Mouse (Mus musculus): ENCODE measurements around the gene Pkig. TPM values are rescaled to one million over a fixed set of nuclear protein-coding genes. Genes with fewer than 3 reads are reported as not detected.

Pkig gene
- polyA plus RNA-seq, 1 experiment from 2014 or later, result 135 TPM

DNA sequence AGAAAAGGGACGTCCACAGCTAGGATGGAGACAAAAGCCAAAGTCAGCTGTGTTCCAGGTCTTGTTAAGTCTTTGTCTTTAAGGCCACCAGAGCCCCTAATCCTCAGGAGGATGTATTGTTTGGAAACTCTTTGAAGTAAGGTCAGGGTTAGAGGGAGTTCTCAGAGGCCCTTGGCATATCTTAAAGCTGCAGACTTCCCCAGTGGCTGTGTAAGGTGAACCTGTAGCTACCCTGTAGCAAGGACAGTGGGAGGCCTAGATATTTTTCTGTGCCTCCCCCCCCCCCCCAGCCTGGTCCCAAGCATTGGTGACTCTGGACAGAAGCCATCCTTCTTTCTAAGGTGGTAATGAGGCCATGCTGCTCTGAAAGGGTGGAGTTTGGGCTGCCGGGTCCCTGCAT is 38.6 kb downstream of the Pkig start:
- Histone ChIP-seq H3K27me3 (no peaks in the 10 kb centered on the region), H3K4me1 (replicated peaks) (peaks cover 23% of the 10 kb centered on the region; the same call in 1 of the 2 replicates), H3K36me3 (no peaks in the 10 kb centered on the region), H3K9ac (replicated peaks) (no peak overlapping the region), H3K9me3 (no peaks in the 10 kb centered on the region), H3K27ac (no peak overlapping the region), H3K4me2 (no peak overlapping the region), H3K4me3 (replicated peaks) (no peak overlapping the region)
- 43% methylated on average over 2 of the region's 2 CpGs for WGBS
- no peak for ATAC-seq (ENCODE audit: insufficient number of reproducible peaks, insufficient read depth, low FRiP score, low TSS enrichment, low read depth)

DNA sequence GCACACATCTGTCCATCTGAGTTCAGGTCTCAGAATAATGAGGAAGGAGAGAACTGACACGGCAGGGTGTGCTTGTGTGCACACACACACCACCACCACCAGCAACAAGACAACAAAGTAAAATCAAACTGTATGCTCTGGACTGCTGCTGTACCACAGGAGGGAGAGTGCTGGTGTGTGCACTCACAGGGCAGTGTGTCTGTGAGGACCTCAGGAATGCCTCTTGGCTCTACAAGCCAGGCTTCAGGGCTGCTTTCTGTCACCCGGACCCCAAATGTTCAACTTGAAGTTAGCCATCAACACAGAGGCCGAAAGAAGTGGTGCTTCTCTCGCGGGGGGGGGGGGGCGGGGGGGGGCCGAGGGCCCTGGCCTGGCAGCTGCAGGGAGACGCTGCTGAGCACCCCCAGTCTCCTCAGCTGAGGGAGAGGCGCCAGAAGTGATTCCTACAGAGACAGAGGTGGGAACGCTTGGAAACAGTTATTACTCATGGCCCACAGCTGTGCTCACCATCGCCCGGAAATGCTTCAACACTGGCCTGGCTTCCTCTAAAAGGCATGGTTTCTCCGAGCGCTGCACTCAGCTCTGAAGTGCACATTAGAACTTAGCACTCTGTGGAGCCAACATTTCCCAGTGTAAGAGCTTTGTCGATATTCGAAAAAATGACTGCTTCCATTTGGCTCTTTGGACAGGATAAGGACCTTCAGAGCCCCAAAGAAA is 39.7 kb downstream of the Pkig start:
- Histone ChIP-seq H3K4me1 (replicated peaks) (peaks cover 28% of the 10 kb centered on the region; the same call in 1 of the 2 replicates), H3K9me3 (no peaks in the 10 kb centered on the region), H3K27ac (peak overlapping the region; percentile 78), H3K4me2 (peak overlapping the region; percentile 24), H3K36me3 (no peaks in the 10 kb centered on the region), H3K4me3 (replicated peaks) (no peak overlapping the region), H3K27me3 (no peaks in the 10 kb centered on the region), H3K9ac (replicated peaks) (no peak overlapping the region)
- no peak for ATAC-seq (ENCODE audit: insufficient number of reproducible peaks, insufficient read depth, low FRiP score, low TSS enrichment, low read depth)
- WGBS, result 40% methylated on average over 16 of the region's 16 CpGs

DNA sequence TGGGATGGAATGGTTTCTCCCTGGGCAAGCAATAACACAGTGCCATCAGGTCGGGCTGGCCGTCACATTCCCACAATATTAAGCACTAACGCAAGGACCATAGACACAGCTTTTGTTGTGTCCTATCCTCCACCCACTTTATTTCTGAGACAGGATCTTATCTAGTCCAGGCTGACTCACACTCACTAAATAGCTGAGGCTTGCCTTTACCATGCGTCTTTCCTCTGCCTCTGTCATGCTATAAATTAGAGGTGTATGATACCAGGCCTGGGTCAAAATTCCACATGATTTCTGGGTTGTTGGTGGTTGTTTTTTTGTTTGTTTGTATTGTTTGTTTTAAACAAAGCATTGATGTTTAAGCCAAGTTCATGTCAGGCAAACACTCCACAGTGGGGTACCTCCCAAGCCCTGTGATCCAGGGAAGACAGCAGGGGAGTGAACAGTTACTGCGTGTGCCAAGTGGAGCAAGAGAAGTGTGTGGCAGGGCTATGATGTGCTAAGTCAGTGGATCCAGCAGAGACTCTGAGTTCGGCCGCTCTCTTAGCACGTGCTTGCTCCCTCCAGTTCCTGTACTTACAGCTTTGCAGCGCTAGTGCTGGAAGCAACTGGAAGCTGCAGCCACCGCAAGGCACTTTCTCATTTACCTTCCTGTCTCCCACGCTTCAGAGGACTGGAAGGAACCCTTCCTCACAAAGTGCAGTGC is 41.0 kb downstream of the Pkig start:
- Histone ChIP-seq H3K9me3 (no peaks in the 10 kb centered on the region), H3K9ac (replicated peaks) (no peak overlapping the region), H3K4me1 (replicated peaks) (peaks cover 17% of the 10 kb centered on the region; the same call in 1 of the 2 replicates), H3K27ac (no peak overlapping the region), H3K36me3 (no peaks in the 10 kb centered on the region), H3K27me3 (no peaks in the 10 kb centered on the region), H3K4me3 (replicated peaks) (no peak overlapping the region), H3K4me2 (no peak overlapping the region)
- 85% methylated on average over 11 of the region's 11 CpGs for WGBS
- no peak for ATAC-seq (ENCODE audit: insufficient number of reproducible peaks, insufficient read depth, low FRiP score, low TSS enrichment, low read depth)

DNA sequence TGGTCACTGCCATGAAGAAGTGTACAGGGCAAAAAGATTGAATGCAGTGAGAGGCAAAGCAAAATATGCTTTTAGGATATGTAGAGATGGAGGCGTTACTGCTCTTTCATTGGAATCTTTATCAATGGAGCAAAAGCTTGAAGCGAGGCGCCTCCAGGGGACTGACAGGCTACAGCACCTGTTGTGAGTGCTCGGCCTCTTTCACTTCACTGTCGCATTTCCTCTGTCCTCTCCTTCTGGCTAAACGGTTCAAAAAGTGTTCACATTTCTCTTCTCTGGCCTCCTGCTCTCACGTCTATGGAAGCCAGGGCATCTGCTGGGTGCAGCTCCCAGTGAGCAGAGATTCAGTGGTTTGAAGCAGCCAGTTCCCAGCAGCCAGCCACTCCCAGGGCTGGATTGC is 44.2 kb downstream of the Pkig start:
- 75% methylated on average over 7 of the region's 7 CpGs for WGBS
- Histone ChIP-seq H3K9me3 (no peaks in the 10 kb centered on the region), H3K27ac (peak overlapping the region; percentile 36; the same call in 1 of the 2 replicates)

DNA sequence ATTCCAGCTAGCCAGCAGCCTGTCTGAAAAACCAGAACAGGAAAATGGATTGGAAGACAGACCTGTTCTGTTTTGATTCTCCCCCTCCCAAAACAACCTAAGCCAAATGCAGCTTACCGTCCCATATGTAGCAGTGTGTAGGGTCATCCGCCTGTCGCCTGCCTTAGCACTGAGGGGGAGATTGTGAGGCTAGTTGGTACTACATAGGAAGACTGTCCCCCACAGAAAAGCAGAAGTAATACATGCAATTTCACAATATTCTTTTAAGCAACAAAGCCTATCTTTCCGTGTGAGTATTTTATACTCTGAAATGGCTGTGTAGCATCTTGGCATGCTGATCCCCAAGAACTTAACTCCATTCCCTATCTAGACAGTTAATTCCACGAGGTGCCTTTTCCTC is 44.7 kb downstream of the Pkig start:
- Histone ChIP-seq H3K36me3 (peaks cover 4% of the 10 kb centered on the region; the same call in 1 of the 2 replicates), H3K9me3 (no peaks in the 10 kb centered on the region), H3K4me3 (replicated peaks) (no peak overlapping the region), H3K9ac (replicated peaks) (no peak overlapping the region), H3K4me2 (no peak overlapping the region), H3K4me1 (replicated peaks) (0 out of 2 replicates have a peak, but pooled peaks cover 10% of the 10 kb centered on the region), H3K27me3 (no peaks in the 10 kb centered on the region), H3K27ac (0 out of 2 replicates have a peak overlapping the region, but pooled peaks have one; percentile 36)
- ATAC-seq (ENCODE audit: insufficient number of reproducible peaks, insufficient read depth, low FRiP score, low TSS enrichment, low read depth), result no peak
- WGBS, result 79% methylated on average over 5 of the region's 5 CpGs

More for the DNA sequence above, 44.2 kb downstream of the Pkig start:
- 0 out of 2 replicates have a peak, but pooled peaks cover 10% of the 10 kb centered on the region for H3K4me1 ChIP-seq (replicated peaks)
- no peak overlapping the region for H3K4me3 ChIP-seq (replicated peaks)
- peaks cover 4% of the 10 kb centered on the region; the same call in 1 of the 2 replicates for H3K36me3 ChIP-seq
- 0 out of 2 replicates have a peak overlapping the region, but pooled peaks have one; percentile 4 for H3K9ac ChIP-seq (replicated peaks)
- no peaks in the 10 kb centered on the region for H3K27me3 ChIP-seq
- no peak overlapping the region for H3K4me2 ChIP-seq
- ATAC-seq (ENCODE audit: insufficient number of reproducible peaks, insufficient read depth, low FRiP score, low TSS enrichment, low read depth), result no peak

DNA sequence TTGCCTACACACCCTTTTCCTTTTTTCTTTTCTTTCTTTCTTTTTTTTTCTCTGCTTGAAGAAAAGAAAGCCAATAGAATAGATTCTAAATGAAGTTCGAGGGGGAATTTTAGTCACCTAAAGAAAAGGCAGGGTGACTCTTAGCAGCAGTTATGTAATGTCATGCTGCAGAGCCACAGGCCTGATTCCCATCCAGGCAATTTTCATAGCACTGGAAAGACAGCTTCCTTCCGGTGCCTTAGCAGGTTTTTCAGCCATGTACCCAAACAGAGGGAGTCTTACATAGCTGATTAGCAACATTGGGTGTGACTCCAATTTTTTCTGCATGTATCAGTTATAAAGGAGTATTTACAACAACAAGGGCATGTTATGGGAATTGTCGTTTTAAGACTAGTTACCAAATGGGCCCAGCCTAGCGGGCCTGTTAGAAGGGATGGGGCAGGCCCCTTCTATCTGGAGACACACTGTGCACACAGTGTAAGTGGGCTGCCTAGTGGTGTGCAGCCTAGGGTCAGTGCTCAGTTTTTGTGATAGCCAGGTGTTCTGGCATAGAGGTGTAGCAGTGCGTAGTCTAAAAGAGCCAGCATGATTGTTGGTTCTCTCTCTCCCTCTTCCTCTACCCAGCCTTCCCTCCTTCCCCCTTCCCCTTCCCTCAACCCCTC is 45.5 kb downstream of the Pkig start:
- 0 out of 2 replicates have a peak, but pooled peaks cover 6% of the 10 kb centered on the region for H3K4me1 ChIP-seq (replicated peaks)
- H3K27me3 ChIP-seq, result no peaks in the 10 kb centered on the region
- H3K4me2 ChIP-seq, result no peak overlapping the region
- no peak overlapping the region for H3K9ac ChIP-seq (replicated peaks)
- no peak overlapping the region for H3K27ac ChIP-seq
- H3K4me3 ChIP-seq (replicated peaks), result no peak overlapping the region
- ATAC-seq (ENCODE audit: insufficient number of reproducible peaks, insufficient read depth, low FRiP score, low TSS enrichment, low read depth), result no peak
- H3K9me3 ChIP-seq, result no peaks in the 10 kb centered on the region
- peaks cover 4% of the 10 kb centered on the region; the same call in 1 of the 2 replicates for H3K36me3 ChIP-seq
- 86% methylated on average over 5 of the region's 5 CpGs for WGBS

DNA sequence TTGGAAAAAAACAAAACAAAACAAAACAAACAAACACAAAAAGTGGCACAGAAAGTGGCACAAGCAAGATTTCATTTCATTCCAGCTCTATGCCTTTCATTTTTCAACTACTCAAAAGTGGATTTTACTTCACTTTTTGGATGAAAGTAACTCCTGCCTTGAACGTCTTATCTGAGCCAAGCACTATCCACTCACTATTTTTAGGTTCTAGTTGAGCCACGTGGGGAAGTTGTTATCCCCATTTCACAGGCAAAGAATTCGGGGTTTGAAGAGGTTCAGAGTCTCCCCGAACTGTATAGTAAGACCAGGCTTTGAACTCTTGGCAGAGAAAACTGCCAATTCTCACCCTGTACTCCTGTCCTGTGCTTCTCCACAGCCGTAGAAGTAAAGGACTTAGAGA is 50.1 kb downstream of the Pkig start:
- Histone ChIP-seq H3K27me3 (no peaks in the 10 kb centered on the region), H3K9ac (replicated peaks) (no peak overlapping the region), H3K4me2 (no peak overlapping the region), H3K4me1 (replicated peaks) (no peaks in the 10 kb centered on the region), H3K4me3 (replicated peaks) (no peak overlapping the region), H3K36me3 (peaks cover 10% of the 10 kb centered on the region; the same call in 1 of the 2 replicates), H3K27ac (no peak overlapping the region), H3K9me3 (no peaks in the 10 kb centered on the region)
- 84% methylated on average over 5 of the region's 5 CpGs for WGBS
- no peak for ATAC-seq (ENCODE audit: insufficient number of reproducible peaks, insufficient read depth, low FRiP score, low TSS enrichment, low read depth)

DNA sequence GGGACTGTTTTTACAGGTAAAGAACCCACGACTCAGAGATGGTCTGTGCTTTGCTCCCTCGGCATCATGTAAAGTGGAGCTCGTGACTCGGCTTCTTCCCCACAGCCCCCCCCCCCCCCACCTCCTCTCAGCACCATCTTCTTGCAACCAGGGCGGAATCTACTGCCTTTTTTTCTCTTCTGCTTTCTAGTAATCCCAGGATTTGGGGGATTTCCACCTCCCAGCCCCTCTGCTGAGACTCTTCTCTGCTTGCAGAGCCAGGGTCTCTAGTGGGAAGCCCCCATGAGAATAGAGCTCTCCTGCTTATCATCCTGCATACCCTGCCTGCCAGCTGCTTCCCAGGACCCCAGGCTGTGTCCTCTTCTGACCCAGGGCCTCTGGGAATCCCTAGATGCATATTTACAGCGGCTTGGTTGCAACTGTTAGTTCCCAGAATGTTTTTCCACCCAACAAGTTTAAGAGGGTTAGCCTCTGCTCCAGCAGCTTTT is 50.6 kb downstream of the Pkig start:
- H3K9me3 ChIP-seq, result no peaks in the 10 kb centered on the region
- H3K9ac ChIP-seq (replicated peaks), result no peak overlapping the region
- 81% methylated on average over 6 of the region's 6 CpGs for WGBS
- no peaks in the 10 kb centered on the region for H3K4me1 ChIP-seq (replicated peaks)
- no peak overlapping the region for H3K4me2 ChIP-seq
- peaks cover 10% of the 10 kb centered on the region; the same call in 1 of the 2 replicates for H3K36me3 ChIP-seq
- H3K27ac ChIP-seq, result no peak overlapping the region
- ATAC-seq (ENCODE audit: insufficient number of reproducible peaks, insufficient read depth, low FRiP score, low TSS enrichment, low read depth), result no peak
- no peak overlapping the region for H3K4me3 ChIP-seq (replicated peaks)
- H3K27me3 ChIP-seq, result no peaks in the 10 kb centered on the region

DNA sequence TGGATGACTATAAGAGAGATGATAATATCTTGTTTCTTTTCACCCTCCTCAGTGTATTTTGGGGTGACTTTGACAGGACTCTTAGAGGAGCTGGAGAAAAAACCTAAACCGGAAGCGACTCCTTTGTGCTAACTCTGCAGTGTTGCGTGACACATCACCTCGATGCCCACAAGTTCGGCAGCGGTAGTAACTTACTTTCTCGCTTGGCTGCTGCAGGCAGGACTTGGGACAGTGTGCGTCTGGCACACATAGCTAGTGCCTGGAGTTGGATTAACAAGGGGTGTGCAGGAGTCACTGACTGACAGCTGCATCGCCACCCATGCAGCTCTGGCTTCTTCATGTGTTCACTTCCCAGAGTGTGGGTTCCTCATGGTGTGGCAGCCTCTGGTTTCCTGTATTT is 51.8 kb downstream of the Pkig start:
- Histone ChIP-seq H3K4me2 (no peak overlapping the region), H3K27ac (no peak overlapping the region), H3K27me3 (no peaks in the 10 kb centered on the region), H3K9me3 (no peaks in the 10 kb centered on the region), H3K4me3 (replicated peaks) (no peak overlapping the region), H3K36me3 (peaks cover 10% of the 10 kb centered on the region; the same call in 1 of the 2 replicates), H3K9ac (replicated peaks) (no peak overlapping the region), H3K4me1 (replicated peaks) (no peaks in the 10 kb centered on the region)
- ATAC-seq (ENCODE audit: insufficient number of reproducible peaks, insufficient read depth, low FRiP score, low TSS enrichment, low read depth), result no peak
- 90% methylated on average over 9 of the region's 9 CpGs for WGBS

DNA sequence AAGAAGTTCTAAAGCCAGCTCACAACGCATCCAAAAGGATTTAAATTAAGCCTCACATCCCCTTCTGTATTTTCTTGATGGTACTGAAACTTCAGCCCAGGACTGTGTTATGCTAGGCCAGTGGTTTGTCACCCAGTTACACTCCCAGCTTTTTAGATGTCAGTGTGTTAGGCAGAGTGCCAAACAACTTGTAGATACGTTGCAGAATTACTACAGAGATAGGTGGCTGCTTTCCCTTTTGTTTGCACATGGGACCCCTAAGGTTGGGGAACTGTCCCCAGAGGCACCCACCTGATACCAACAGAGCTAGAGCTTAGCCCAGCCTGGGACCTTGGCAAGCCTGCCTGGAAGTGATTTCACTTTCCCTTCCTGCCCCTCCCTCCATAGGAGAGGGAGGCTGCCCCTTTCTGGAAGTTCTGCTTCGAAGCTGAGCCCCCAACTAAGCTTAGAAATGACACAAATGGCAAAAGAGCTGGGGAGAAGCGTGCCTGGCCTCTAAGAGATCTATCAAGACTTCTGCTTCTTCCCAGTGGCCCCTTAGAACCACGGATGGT is 52.5 kb downstream of the Pkig start:
- Histone ChIP-seq H3K36me3 (peaks cover 7% of the 10 kb centered on the region; the same call in 1 of the 2 replicates), H3K9ac (replicated peaks) (no peak overlapping the region), H3K27ac (no peak overlapping the region), H3K27me3 (no peaks in the 10 kb centered on the region), H3K4me2 (no peak overlapping the region), H3K9me3 (no peaks in the 10 kb centered on the region), H3K4me3 (replicated peaks) (no peak overlapping the region), H3K4me1 (replicated peaks) (0 out of 2 replicates have a peak, but pooled peaks cover under 1% of the 10 kb centered on the region)
- 75% methylated on average over 5 of the region's 5 CpGs for WGBS
- ATAC-seq (ENCODE audit: insufficient number of reproducible peaks, insufficient read depth, low FRiP score, low TSS enrichment, low read depth), result no peak

Data from limb, embryonic 12.5 days (tissue).